Mouse (Mus musculus) embryonic facial prominence, embryonic 11.5 days (tissue): Measurements from ENCODE around the gene Mtmr4. TPM values are rescaled to one million over a fixed set of nuclear protein-coding genes. Genes with fewer than 3 reads are reported as not detected.

ENCODE experiments used
- ATAC-seq: fragments of 200-750 bp; cut with Nextera tagmentation; replicated peaks from 2 replicates; pipeline ENCODE4 v1.8.0; 2017; ENCODE audit warnings: low read depth; ENCODE audit not compliant: insufficient number of reproducible peaks, low FRiP score, low TSS enrichment
- DNase-seq: peaks from one replicate; pipeline ENCODE4 v3.0.0-alpha.2; 2015; ENCODE audit warnings: low spot score
- H3K27ac ChIP-seq: fragments of 300-500 bp; sonication (generic); replicated peaks from 2 replicates; pipeline ENCODE4 v1.5.1; 2014; ENCODE audit warnings: mild to moderate bottlenecking, low read depth, low read length, control low read depth
- H3K27me3 ChIP-seq: fragments of 300-500 bp; sonication (generic); 2 replicates; pipeline ENCODE4 v1.6.1; 2014; ENCODE audit warnings: mild to moderate bottlenecking, low read length, moderate library complexity, mixed read lengths; ENCODE audit not compliant: control insufficient read depth, insufficient read depth
- H3K36me3 ChIP-seq: fragments of 300-500 bp; sonication (generic); replicated peaks from 2 replicates; pipeline ENCODE4 v1.6.1; 2014; ENCODE audit warnings: low read depth, mild to moderate bottlenecking, low read length, moderate library complexity, mixed read lengths; ENCODE audit not compliant: control insufficient read depth, insufficient read depth
- H3K4me1 ChIP-seq: fragments of 300-500 bp; sonication (generic); 2 replicates; pipeline ENCODE4 v1.6.1; 2014; ENCODE audit warnings: low read length, mixed read lengths; ENCODE audit not compliant: control insufficient read depth, insufficient read depth
- H3K4me2 ChIP-seq: fragments of 300-500 bp; sonication (generic); 2 replicates; pipeline ENCODE4 v1.6.1; 2014; ENCODE audit warnings: low read depth, mild to moderate bottlenecking, control low read depth, low read length, moderate library complexity
- H3K4me3 ChIP-seq: fragments of 300-500 bp; sonication (generic); 2 replicates; pipeline ENCODE4 v1.5.1; 2014; ENCODE audit warnings: low read depth, low read length, control low read depth
- H3K9ac ChIP-seq: fragments of 300-500 bp; sonication (generic); replicated peaks from 2 replicates; pipeline ENCODE4 v1.6.1; 2014; ENCODE audit warnings: mild to moderate bottlenecking, control low read depth, low read length
- H3K9me3 ChIP-seq: fragments of 300-500 bp; sonication (generic); replicated peaks from 2 replicates; pipeline ENCODE4 v1.6.1; 2016; ENCODE audit warnings: mild to moderate bottlenecking, low read length, inconsistent platforms, mixed read lengths; ENCODE audit not compliant: control insufficient read depth
- WGBS: fragments of 180-500 bp; shearing (Covaris S2); extraction: QIAGEN DNeasy Blood & Tissue Kit; methylation state at CpG from one replicate; pipeline ENCODE4 v1.1.7; 2014; 5-methylcytosine and 5-hydroxymethylcytosine counted together
- polyA plus RNA-seq: library from polyadenylated mRNA; unstranded; fragments of >200 nt; fragmentation: Nextera tagmentation; extraction: Ambion mirVana; gene quantifications from 2 replicates; pipeline ENCODE4 v1.2.1, GENCODE M21; 2014

The Mtmr4 gene
- polyA plus RNA-seq, 1 experiment from 2014 or later = 61.9 TPM

DNA sequence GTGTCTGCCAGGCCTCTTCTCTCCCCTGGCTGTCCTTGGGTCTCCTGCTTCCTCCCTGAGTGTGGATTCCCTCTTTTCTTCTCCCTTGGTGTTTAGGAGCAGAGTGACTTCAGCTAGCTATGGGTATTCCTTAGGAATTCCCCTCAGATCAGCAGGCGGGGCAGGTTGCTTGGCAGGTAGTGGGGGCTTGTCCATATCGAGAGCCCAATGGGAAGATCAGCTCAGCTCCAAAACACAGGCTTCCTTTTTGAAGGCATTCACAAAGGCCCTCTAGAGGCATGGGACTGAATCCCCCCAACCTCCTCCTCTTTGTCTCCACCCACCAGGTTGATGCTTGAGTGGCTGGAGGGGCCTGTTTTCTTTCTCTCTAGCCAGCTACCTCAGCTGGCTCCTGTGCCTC is 4.5 kb downstream of the Mtmr4 start:
- Histone ChIP-seq H3K27ac (no peak overlapping the region), H3K4me2 (peak overlapping the region; percentile 84), H3K36me3 (peaks cover 17% of the 10 kb centered on the region), H3K4me3 (peak overlapping the region; percentile 78), H3K4me1 (peaks cover 6% of the 10 kb centered on the region), H3K9ac (peak overlapping the region; percentile 96; the same call in 1 of the 2 replicates), H3K27me3 (no peaks in the 10 kb centered on the region), H3K9me3 (no peaks in the 10 kb centered on the region)
- 42% methylated on average over 2 of the region's 2 CpGs for WGBS
- peak; percentile 61 for DNase-seq
- ATAC-seq = no peak

GRCm38 (mm10) chr11:87597061-87597460 is 5.1 kb downstream of the Mtmr4 start:
- H3K9me3 ChIP-seq = no peaks in the 10 kb centered on the region
- peaks cover 18% of the 10 kb centered on the region for H3K36me3 ChIP-seq
- peak overlapping the region; percentile 78; the same call in 1 of the 2 replicates for H3K4me3 ChIP-seq
- no peak overlapping the region for H3K4me2 ChIP-seq
- 0 out of 2 replicates have a peak overlapping the region, but pooled peaks have one; percentile 96 for H3K9ac ChIP-seq
- no peaks in the 10 kb centered on the region for H3K27me3 ChIP-seq
- ATAC-seq (no peak), DNase-seq (no peak)
- H3K4me1 ChIP-seq = peaks cover 6% of the 10 kb centered on the region
- no peak overlapping the region for H3K27ac ChIP-seq

- DNase-seq = no peak
- no peak overlapping the region for H3K9ac ChIP-seq
- no peak overlapping the region for H3K4me2 ChIP-seq
- no peaks in the 10 kb centered on the region for H3K27me3 ChIP-seq
- peaks cover 6% of the 10 kb centered on the region for H3K4me1 ChIP-seq
- 90% methylated on average over 13 of the region's 13 CpGs for WGBS
- H3K27ac ChIP-seq = no peak overlapping the region
- peaks cover 28% of the 10 kb centered on the region for H3K36me3 ChIP-seq
- H3K9me3 ChIP-seq = no peaks in the 10 kb centered on the region
- H3K4me3 ChIP-seq = no peak overlapping the region
- no peak for ATAC-seq
Observed at GRCm38 (mm10) chr11:87599395-87600089, 7.6 kb downstream of the Mtmr4 start.

GRCm38 (mm10) chr11:87600322-87600853 is 8.4 kb downstream of the Mtmr4 start:
- no peaks in the 10 kb centered on the region for H3K27me3 ChIP-seq
- H3K4me3 ChIP-seq = no peak overlapping the region
- H3K4me2 ChIP-seq = no peak overlapping the region
- no peak overlapping the region for H3K27ac ChIP-seq
- no peaks in the 10 kb centered on the region for H3K9me3 ChIP-seq
- WGBS = 95% methylated on average over 10 of the region's 10 CpGs
- H3K9ac ChIP-seq = no peak overlapping the region
- peaks cover 6% of the 10 kb centered on the region; the same call in 1 of the 2 replicates for H3K4me1 ChIP-seq
- no peak for ATAC-seq
- H3K36me3 ChIP-seq = peaks cover 30% of the 10 kb centered on the region
- DNase-seq = no peak

DNA sequence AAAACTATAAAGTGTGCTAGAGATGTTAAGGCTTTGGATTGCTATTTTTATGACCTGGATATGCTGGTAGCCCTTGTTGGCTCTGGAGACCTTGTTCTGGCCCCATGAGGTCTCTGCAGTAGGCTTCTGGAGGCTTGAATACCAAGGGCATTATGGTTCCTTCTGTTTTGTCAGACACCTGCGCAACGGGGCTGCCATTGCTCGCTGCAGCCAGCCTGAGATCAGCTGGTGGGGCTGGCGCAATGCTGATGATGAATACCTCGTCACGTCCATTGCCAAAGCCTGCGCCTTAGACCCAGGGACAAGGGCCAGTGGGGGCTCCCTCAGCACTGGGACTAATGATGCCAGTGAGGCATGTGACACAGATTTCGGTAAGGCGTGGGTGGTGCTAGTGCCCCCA is 10.3 kb downstream of the Mtmr4 start:
- peaks cover 30% of the 10 kb centered on the region for H3K36me3 ChIP-seq
- H3K4me3 ChIP-seq = no peak overlapping the region
- no peak for ATAC-seq
- H3K9me3 ChIP-seq = no peaks in the 10 kb centered on the region
- DNase-seq = no peak
- WGBS = 91% methylated on average over 9 of the region's 9 CpGs
- no peaks in the 10 kb centered on the region for H3K4me1 ChIP-seq
- no peak overlapping the region for H3K9ac ChIP-seq
- H3K4me2 ChIP-seq = no peak overlapping the region
- no peaks in the 10 kb centered on the region for H3K27me3 ChIP-seq
- H3K27ac ChIP-seq = no peak overlapping the region

DNA sequence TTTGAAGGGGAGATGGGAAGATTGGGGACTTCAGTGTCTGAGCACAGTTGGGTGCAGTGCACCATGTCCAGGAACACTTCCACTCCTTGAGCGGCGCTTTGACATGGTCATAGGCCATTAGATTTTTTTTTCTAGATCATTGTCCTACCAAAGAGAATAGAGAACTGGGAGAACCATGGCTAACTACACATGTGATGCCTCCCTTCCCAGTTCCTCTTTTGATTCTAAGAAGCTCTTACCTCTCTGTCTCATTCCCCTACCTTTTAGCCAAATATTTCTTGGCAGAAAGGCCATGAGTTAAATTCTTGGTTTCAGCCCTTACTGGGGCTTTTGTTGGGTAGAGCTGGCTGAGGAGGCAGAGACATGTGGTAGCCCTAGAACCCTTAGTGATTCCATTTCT is 11.6 kb downstream of the Mtmr4 start:
- Histone ChIP-seq H3K9me3 (no peaks in the 10 kb centered on the region), H3K27ac (no peak overlapping the region), H3K27me3 (no peaks in the 10 kb centered on the region), H3K4me2 (no peak overlapping the region), H3K36me3 (peaks cover 28% of the 10 kb centered on the region), H3K4me3 (no peak overlapping the region), H3K9ac (no peak overlapping the region), H3K4me1 (no peaks in the 10 kb centered on the region)
- ATAC-seq (no peak), DNase-seq (no peak)
- 96% methylated on average over 2 of the region's 2 CpGs for WGBS

- Histone ChIP-seq H3K27ac (no peak overlapping the region), H3K4me2 (no peak overlapping the region), H3K9ac (no peak overlapping the region), H3K36me3 (peaks cover 27% of the 10 kb centered on the region), H3K4me3 (no peak overlapping the region), H3K4me1 (no peaks in the 10 kb centered on the region), H3K9me3 (no peaks in the 10 kb centered on the region), H3K27me3 (no peaks in the 10 kb centered on the region)
- 89% methylated on average over 7 of the region's 7 CpGs for WGBS
- DNase-seq (no peak), ATAC-seq (no peak)
Observed at GRCm38 (mm10) chr11:87609264-87609663, 17.3 kb downstream of the Mtmr4 start.

DNA sequence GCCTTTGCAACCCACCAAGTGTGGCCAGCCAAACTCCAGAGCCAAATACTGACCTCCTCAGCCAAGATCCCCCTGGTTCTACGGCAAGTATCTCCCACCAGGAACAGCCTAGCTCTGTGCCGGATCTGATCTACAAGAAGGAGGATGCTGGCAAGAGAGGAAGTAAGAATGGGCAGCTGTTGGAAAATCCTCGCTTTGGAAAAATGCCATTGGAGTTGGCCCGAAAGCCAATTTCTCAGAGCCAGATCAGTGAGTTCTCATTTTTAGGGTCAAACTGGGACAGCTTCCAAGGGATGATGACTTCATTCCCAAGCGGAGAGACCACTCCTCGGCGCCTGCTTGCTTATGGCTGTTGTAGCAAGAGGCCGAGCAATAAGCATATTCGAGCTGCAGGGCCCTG is 19.6 kb downstream of the Mtmr4 start:
- Histone ChIP-seq H3K9me3 (no peaks in the 10 kb centered on the region), H3K27ac (no peak overlapping the region), H3K9ac (no peak overlapping the region), H3K36me3 (peaks cover 33% of the 10 kb centered on the region), H3K4me1 (no peaks in the 10 kb centered on the region), H3K4me3 (no peak overlapping the region), H3K4me2 (no peak overlapping the region), H3K27me3 (no peaks in the 10 kb centered on the region)
- ATAC-seq (no peak), DNase-seq (no peak)
- 94% methylated on average over 9 of the region's 9 CpGs for WGBS
